Mouse (Mus musculus): ENCODE results near the gene 4931428F04Rik.

- TF ChIP-seq CTCF (IDR thresholded peaks at IDR 0.05; ENCODE audit: insufficient read depth, low read length) (no peak), POLR2A (IDR thresholded peaks at IDR 0.05; ENCODE audit: borderline replicate concordance, extremely low read depth, low read depth, low read length) (no peak)
Observed at GRCm38 (mm10) chr8:105282239-105282638, 7.4 kb downstream of the 4931428F04Rik start.
